Mouse (Mus musculus) embryonic fibroblast, embryonic 13.5 days (primary cell): ENCODE results near the gene Golm1.

Source experiments
- CTCF ChIP-seq: IDR thresholded peaks from 2 replicates; pipeline ENCODE4 v1.5.1; 2011; ENCODE audit warnings: mild to moderate bottlenecking, control low read depth, low read length, moderate library complexity, borderline replicate concordance; ENCODE audit not compliant: insufficient read depth
- POLR2A ChIP-seq: IDR thresholded peaks from 2 replicates; pipeline ENCODE4 v1.6.1; 2011; ENCODE audit warnings: low read depth, mild to moderate bottlenecking, control low read depth, low read length, moderate library complexity

GRCm38 (mm10) chr13:59613868-59614267, 61.7 kb downstream of the Golm1 start:
- TF ChIP-seq CTCF (no peak), POLR2A (no peak)
